Mouse (Mus musculus): ENCODE measurements around the gene Sh3bp1.
"Not testable (repeated sequence)": the region's sequence is repeated elsewhere in the genome, so short reads cannot be mapped to it uniquely, and the experiment has no call there.

The Sh3bp1 gene

DNA sequence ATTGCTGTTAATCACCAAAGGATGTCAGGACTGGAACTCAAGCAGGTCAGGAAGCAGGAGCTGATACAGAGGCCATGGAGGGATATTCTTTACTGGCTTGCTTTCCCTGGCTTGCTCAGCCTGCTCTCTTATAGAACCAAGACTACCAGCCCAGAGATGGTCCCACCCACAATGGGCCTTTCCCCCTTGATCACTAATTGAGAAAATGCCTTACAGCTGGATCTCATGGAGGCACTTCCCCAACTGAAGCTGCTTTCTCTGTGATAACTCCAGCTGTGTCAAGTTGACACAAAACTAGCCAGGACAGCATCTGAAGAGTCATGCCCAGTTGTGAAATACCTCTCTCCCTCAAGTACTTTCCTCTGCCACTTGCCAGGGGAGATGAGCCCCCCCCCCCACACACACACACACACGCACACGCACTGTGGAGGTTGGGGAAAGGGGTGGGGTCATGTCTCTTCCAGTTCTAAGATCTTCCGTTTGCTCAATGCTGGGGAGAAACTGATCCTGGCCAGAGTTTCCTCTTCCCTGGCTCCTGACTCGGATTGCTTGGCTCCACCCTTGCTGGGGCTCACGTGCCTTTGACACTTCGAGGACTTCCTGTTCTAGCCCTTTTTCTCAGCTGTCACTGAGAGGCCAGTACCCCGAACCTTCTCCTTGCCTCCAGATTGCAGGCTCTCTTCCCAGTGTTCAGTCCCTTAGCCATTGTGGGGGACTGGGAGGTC, 20.6 kb upstream of the Sh3bp1 start:
- DNase-seq, result not testable (repeated sequence)

DNA sequence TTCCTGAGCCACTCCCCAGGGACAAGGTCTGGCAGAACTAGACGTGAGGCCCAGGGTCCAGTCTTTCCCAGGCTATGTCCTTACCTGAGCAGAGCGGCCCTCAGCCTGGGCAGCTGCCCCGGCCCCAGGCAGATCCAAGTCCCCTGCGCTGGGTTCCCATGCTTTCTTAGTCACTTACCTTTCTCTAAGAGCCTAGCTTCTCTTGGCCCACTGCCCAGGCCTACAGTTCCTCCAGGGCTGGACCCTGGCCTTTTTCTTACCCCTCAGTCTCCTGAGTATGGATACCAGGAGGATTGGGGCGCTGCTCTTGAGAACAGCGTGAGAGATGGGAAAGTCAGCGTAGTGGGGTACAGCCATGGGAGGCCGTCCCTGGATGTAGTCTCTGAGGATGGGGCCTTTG, 19.1 kb upstream of the Sh3bp1 start:
- no peak for DNase-seq

- DNase-seq, result no peak
Observed at GRCm38 (mm10) chr15:78881828-78882227, 17.7 kb upstream of the Sh3bp1 start.

DNA sequence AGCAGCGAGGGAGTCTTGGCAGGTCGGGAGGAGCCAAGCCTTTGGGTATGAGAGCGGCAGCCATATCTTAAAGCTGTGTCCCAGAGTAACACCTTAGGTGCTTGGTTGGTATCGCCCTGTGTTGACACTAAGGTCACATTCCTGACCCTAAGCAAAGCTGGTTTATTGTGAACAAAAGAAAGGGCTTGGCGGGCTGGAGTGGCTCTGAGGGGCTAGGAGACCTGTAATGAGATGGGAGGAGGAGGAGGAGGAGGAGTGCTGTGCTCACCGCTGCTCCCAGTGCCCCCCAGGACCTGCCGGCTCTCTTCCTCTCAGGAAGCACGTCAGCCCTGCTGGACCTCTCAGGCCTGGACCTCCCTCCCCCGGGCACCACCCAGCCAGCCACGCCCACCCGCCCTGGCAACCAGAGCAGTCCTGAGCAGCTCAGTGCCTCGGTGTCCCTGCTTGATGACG, 10.1 kb upstream of the Sh3bp1 start:
- no peak for DNase-seq

- DNase-seq, result no peak
Observed at GRCm38 (mm10) chr15:78892440-78892839, 7.1 kb upstream of the Sh3bp1 start.

- no peak for DNase-seq
Observed at GRCm38 (mm10) chr15:78894726-78895125, 4.8 kb upstream of the Sh3bp1 start.

- no peak for DNase-seq
Observed at GRCm38 (mm10) chr15:78895741-78896140, 3.8 kb upstream of the Sh3bp1 start.

GRCm38 (mm10) chr15:78896149-78896548, 3.4 kb upstream of the Sh3bp1 start:
- no peak for DNase-seq

- DNase-seq, result no peak
Observed at GRCm38 (mm10) chr15:78897488-78897887, 2.1 kb upstream of the Sh3bp1 start.

GRCm38 (mm10) chr15:78898507-78899001, 1.0 kb upstream of the Sh3bp1 start:
- no peak for DNase-seq

- peak; percentile 23 for DNase-seq
Observed at GRCm38 (mm10) chr15:78899409-78899739, 194 bp upstream of the Sh3bp1 start, which contains the start of gene Gm49510. Gene Gm49510, plus strand, starts transcription at chr15:78899667.

DNA sequence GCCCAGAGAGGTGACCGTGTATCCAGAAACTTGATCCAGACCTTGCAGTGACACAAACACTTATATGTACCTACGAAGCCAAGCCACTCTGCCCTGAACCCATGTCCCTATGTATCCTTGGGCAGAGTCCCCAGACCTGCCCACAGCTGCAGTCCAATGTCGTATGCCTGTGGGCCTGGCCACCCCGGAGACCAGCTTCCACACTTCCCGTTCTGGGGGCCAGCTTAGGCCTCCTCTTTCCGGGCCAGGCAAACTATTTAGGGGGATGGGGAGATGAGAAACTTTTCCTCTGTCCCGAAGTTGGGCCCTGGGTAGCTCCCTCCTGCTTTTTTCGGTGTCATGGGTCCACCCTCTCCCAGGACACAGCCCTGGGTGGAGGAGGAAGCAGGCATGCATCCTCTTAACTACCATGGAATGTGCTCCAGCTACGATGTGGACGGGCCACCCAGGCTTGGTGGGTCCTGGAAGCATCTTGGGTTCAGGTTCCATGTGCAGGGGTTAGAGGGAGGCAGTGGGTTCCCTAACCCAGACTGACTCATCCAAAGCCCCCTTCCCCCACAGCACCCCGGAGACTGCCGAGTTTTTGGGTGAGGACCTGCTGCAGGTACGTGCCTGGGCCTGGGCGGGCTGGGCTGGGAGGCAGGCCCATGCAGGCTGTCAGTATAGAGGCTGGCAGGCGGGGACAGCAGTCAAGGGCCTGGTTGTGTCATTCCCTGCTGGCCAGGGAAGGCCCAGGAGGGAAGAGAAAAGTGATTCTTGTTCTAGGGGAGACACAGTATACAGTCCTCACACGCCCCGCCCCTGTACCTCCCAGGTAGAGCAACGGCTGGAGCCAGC, 1.2 kb downstream of the Sh3bp1 start:
- DNase-seq, result peak; percentile 33

GRCm38 (mm10) chr15:78901422-78901789, 1.8 kb downstream of the Sh3bp1 start:
- DNase-seq, result peak; percentile 43

- peak; percentile 86 for DNase-seq
Observed at GRCm38 (mm10) chr15:78903243-78903642, 3.7 kb downstream of the Sh3bp1 start.

GRCm38 (mm10) chr15:78908399-78908798, 8.8 kb downstream of the Sh3bp1 start:
- DNase-seq, result no peak

- peak; percentile 22 for DNase-seq
Observed at GRCm38 (mm10) chr15:78908982-78909381, 9.4 kb downstream of the Sh3bp1 start.

GRCm38 (mm10) chr15:78912040-78912439, 12.5 kb downstream of the Sh3bp1 start:
- no peak for DNase-seq

GRCm38 (mm10) chr15:78913632-78914090, 14.1 kb downstream of the Sh3bp1 start, which contains the start of gene Pdxp:
Gene Pdxp, plus strand, starts transcription at chr15:78913919.
- peak; percentile 99 for DNase-seq

GRCm38 (mm10) chr15:78914091-78914822, 14.7 kb downstream of the Sh3bp1 start:
- peak; percentile 81 for DNase-seq

DNA sequence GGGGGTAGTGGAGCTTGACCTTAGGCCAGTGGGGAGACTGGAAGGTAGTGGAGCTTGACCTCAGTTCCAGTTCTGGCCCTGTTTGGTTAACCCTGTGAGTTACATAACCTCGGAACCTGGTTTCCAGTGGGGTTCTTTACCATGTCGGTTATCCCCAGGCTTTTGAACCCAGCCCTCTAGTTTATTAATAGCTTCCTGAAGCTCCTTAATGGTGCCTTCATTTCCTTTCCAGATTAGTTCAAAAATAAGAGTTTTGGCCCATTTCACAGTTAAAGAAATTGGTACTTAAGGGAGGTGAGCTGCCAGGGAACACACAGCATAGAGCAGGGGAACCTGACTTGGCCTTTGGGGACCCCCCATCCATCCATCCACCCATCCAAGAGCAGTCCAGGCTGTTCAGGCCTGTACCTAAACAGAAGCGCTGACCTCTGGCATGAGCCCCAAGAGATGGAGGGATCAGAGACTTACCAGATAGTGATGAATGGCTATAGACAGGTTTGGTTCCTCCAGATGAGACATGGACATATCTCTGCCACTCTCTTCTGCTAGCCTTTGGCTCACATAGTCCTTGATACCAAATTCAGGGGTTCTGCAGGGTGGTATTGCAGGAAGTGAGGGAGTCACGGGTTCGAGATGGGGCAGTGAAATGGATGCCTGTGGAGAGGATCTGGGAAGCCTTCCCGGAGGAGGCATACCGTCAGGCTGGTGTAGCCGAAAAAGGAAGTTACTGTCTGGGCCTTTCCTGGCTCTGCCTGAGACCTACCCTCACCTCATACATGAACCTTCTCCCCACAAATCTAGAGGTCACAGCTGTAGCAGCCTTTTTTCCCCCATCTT, 15.5 kb downstream of the Sh3bp1 start:
- peak; percentile 75 for DNase-seq

- peak; percentile 92 for DNase-seq
Observed at GRCm38 (mm10) chr15:78915660-78916017, 16.1 kb downstream of the Sh3bp1 start.
